ENCODE assay signal across 12 mouse cellular contexts in genomic region chr11:94570612-94571011, GRCm38 (mm10). TPM values are rescaled to one million over a fixed set of nuclear protein-coding genes. Genes with fewer than 3 reads are reported as not detected.
A peak's percentile ranks its signal among the peaks of the same experiment; 100 is the strongest.
DNase-seq lines count a peak whose midpoint lies in the region; ATAC-seq lines count a peak whose summit lies in the region.
"Had no signal": no experiment of that assay in that cellular context is flagged by ENCODE, and none has a peak within 500 bp of the region (broad histone marks: within the 10 kb centered on the region; RNA-seq: fewer than 3 reads in every experiment).

No protein-coding gene starts in this region.

- no peak overlapping the region for H3K4me3 ChIP-seq in embryonic facial prominence, embryonic 13.5 days
- no peak overlapping the region for H3K4me3 ChIP-seq in kidney, embryonic 14.5 days (ENCODE audit: low read length)
- no peak overlapping the region for H3K4me3 ChIP-seq in midbrain, embryonic 11.5 days (ENCODE audit: low read depth, low read length)
- H3K4me3 ChIP-seq: embryonic facial prominence, embryonic 15.5 days; midbrain, embryonic 13.5 days had no signal

- H3K4me2 ChIP-seq in embryonic facial prominence, embryonic 13.5 days, result no peak overlapping the region
- H3K4me2 ChIP-seq in kidney, embryonic 14.5 days (replicated peaks; ENCODE audit: low read depth, low read length), result no peak overlapping the region
- no peak overlapping the region for H3K4me2 ChIP-seq in midbrain, embryonic 11.5 days
- H3K4me2 ChIP-seq: embryonic facial prominence, embryonic 15.5 days; midbrain, embryonic 13.5 days had no signal

- H3K9ac ChIP-seq in embryonic facial prominence, embryonic 13.5 days, result peak overlapping the region; percentile 21; the same call in 1 of the 2 replicates
- no peak overlapping the region for H3K9ac ChIP-seq in kidney, embryonic 14.5 days (ENCODE audit: low read depth, low read length)
- H3K9ac ChIP-seq in midbrain, embryonic 11.5 days (ENCODE audit: low read length), result no peak overlapping the region
- H3K9ac ChIP-seq: embryonic facial prominence, embryonic 15.5 days; midbrain, embryonic 13.5 days had no signal

- WGBS in embryonic facial prominence, embryonic 13.5 days, result 54% methylated on average over 9 of the region's 9 CpGs
- 47% methylated on average over 9 of the region's 9 CpGs for WGBS in kidney, embryonic 14.5 days
- 71% methylated on average over 9 of the region's 9 CpGs for WGBS in midbrain, embryonic 11.5 days

- H3K36me3 ChIP-seq in embryonic facial prominence, embryonic 13.5 days, result peaks cover 33% of the 10 kb centered on the region
- peaks cover 23% of the 10 kb centered on the region for H3K36me3 ChIP-seq in kidney, embryonic 14.5 days (ENCODE audit: control insufficient read depth, insufficient read depth, low read length)
- no peaks in the 10 kb centered on the region for H3K36me3 ChIP-seq in midbrain, embryonic 11.5 days (ENCODE audit: control insufficient read depth, insufficient read depth, low read length)
- H3K36me3 ChIP-seq: midbrain, embryonic 13.5 days had no signal

- peak overlapping the region; percentile 48; the same call in 1 of the 2 replicates for H3K27ac ChIP-seq in embryonic facial prominence, embryonic 13.5 days
- peak overlapping the region; percentile 59; the same call in 1 of the 2 replicates for H3K27ac ChIP-seq in kidney, embryonic 14.5 days (ENCODE audit: low read depth, low read length)
- H3K27ac ChIP-seq in midbrain, embryonic 11.5 days (ENCODE audit: low read depth, low read length), result no peak overlapping the region
- H3K27ac ChIP-seq: embryonic facial prominence, embryonic 15.5 days; midbrain, embryonic 13.5 days had no signal

- H3K27me3 ChIP-seq in embryonic facial prominence, embryonic 13.5 days, result peaks cover 9% of the 10 kb centered on the region
- no peaks in the 10 kb centered on the region for H3K27me3 ChIP-seq in kidney, embryonic 14.5 days (ENCODE audit: control insufficient read depth, insufficient read depth, low read length)
- peaks cover 6% of the 10 kb centered on the region for H3K27me3 ChIP-seq in midbrain, embryonic 11.5 days (ENCODE audit: control insufficient read depth, insufficient read depth, low read length)

- 0 out of 2 replicates have a peak, but pooled peaks cover 2% of the 10 kb centered on the region for H3K4me1 ChIP-seq in embryonic facial prominence, embryonic 13.5 days
- no peaks in the 10 kb centered on the region for H3K4me1 ChIP-seq in kidney, embryonic 14.5 days (ENCODE audit: control insufficient read depth, insufficient read depth, low read length)
- no peaks in the 10 kb centered on the region for H3K4me1 ChIP-seq in midbrain, embryonic 11.5 days (ENCODE audit: control insufficient read depth, insufficient read depth, low read length)
- H3K4me1 ChIP-seq: embryonic facial prominence, embryonic 15.5 days had no signal

- H3K9me3 ChIP-seq in embryonic facial prominence, embryonic 13.5 days, result no peaks in the 10 kb centered on the region
- no peaks in the 10 kb centered on the region for H3K9me3 ChIP-seq in kidney, embryonic 14.5 days (ENCODE audit: control insufficient read depth, low read length)
- no peaks in the 10 kb centered on the region for H3K9me3 ChIP-seq in midbrain, embryonic 11.5 days (ENCODE audit: control insufficient read depth, low read length)
- H3K9me3 ChIP-seq: embryonic facial prominence, embryonic 15.5 days; midbrain, embryonic 13.5 days had no signal

- DNase-seq in gastrocnemius, postnatal 25 days, result peak; percentile 18
- DNase-seq in gastrocnemius, postnatal 10 days, result no peak
- peak; percentile 58 for DNase-seq in lung, postnatal 14 days
- DNase-seq in frontal cortex, adult 2 months (ENCODE audit: extremely low spot score in 1 of 2, low spot score in 1 of 2), result no peak
- DNase-seq in spleen, postnatal 4 days (ENCODE audit: low spot score in 2 of 2), result no peak
- no peak for DNase-seq in midbrain, embryonic 11.5 days (ENCODE audit: low spot score, missing footprints)
- DNase-seq: B cell, adult 2 months had no signal

- no peak for ATAC-seq in embryonic facial prominence, embryonic 13.5 days (ENCODE audit: insufficient number of reproducible peaks, insufficient read depth, low FRiP score, low TSS enrichment, low read depth)
- ATAC-seq in kidney, embryonic 14.5 days (ENCODE audit: low FRiP score, low TSS enrichment), result no peak
- ATAC-seq in midbrain, embryonic 11.5 days (ENCODE audit: low FRiP score), result no peak
- ATAC-seq: inflammation-experienced regulatory T-cells, adult 6 months; midbrain, embryonic 13.5 days had no signal

RNA-seq across cellular contexts. Expression of gene Chad, which starts 5.8 kb away (rescaled TPM):
- total RNA-seq in gastrocnemius, postnatal 25 days (2021), result 10 to 100 TPM in 1 of 2 experiments, 1 to 10 TPM in 1; 5.4 to 17.5 TPM
- 10 to 100 TPM; 10.3 to 14.3 TPM for total RNA-seq in gastrocnemius, postnatal 10 days (2021)
- polyA plus RNA-seq in embryonic facial prominence, embryonic 13.5 days (2015; fragmentation: Nextera tagmentation; extraction: Ambion mirVana), result 7.1 and 8.4 TPM in 2 replicates
- 0.14 TPM in 1 of 2 replicates, not detected in the other for polyA plus RNA-seq in kidney, embryonic 14.5 days (2014; fragmentation: Nextera tagmentation; extraction: Ambion mirVana)
- 0.11 and 0.22 TPM in 2 replicates for polyA plus RNA-seq in frontal cortex, adult 2 months (2012; rRNA removed)
- polyA plus RNA-seq in midbrain, embryonic 11.5 days (2014; fragmentation: Nextera tagmentation; extraction: Ambion mirVana), result 0.20 and 0.30 TPM in 2 replicates

RNA-seq across cellular contexts. Expression of gene Rsad1, which starts 21.6 kb away (rescaled TPM):
- 1 to 10 TPM; 2.6 to 4.1 TPM for total RNA-seq in gastrocnemius, postnatal 25 days (2021)
- total RNA-seq in gastrocnemius, postnatal 10 days (2021), result 1 to 10 TPM; 4.3 to 6.0 TPM
- polyA plus RNA-seq in embryonic facial prominence, embryonic 13.5 days (2015; fragmentation: Nextera tagmentation; extraction: Ambion mirVana), result 4.0 and 4.6 TPM in 2 replicates
- polyA plus RNA-seq in kidney, embryonic 14.5 days (2014; fragmentation: Nextera tagmentation; extraction: Ambion mirVana), result 4.1 and 4.5 TPM in 2 replicates
- polyA plus RNA-seq in frontal cortex, adult 2 months (2012; rRNA removed), result 11.8 and 12.5 TPM in 2 replicates
- 3.7 and 3.9 TPM in 2 replicates for polyA plus RNA-seq in midbrain, embryonic 11.5 days (2014; fragmentation: Nextera tagmentation; extraction: Ambion mirVana)

RNA-seq across cellular contexts. Expression of gene Acsf2, which starts 31.1 kb away (rescaled TPM):
- 1 to 10 TPM; 1.6 to 3.3 TPM for total RNA-seq in gastrocnemius, postnatal 25 days (2021)
- 10 to 100 TPM in 1 of 2 experiments, 1 to 10 TPM in 1; 8.1 to 10.0 TPM for total RNA-seq in gastrocnemius, postnatal 10 days (2021)
- 7.1 and 8.3 TPM in 2 replicates for polyA plus RNA-seq in embryonic facial prominence, embryonic 13.5 days (2015; fragmentation: Nextera tagmentation; extraction: Ambion mirVana)
- polyA plus RNA-seq in kidney, embryonic 14.5 days (2014; fragmentation: Nextera tagmentation; extraction: Ambion mirVana), result 9.1 and 11.5 TPM in 2 replicates
- 16.1 and 17.0 TPM in 2 replicates for polyA plus RNA-seq in frontal cortex, adult 2 months (2012; rRNA removed)
- 4.9 TPM in 2 replicates for polyA plus RNA-seq in midbrain, embryonic 11.5 days (2014; fragmentation: Nextera tagmentation; extraction: Ambion mirVana)

RNA-seq across cellular contexts. Expression of gene Mycbpap, which starts 49.1 kb away (rescaled TPM):
- not detected for total RNA-seq in gastrocnemius, postnatal 25 days (2021)
- total RNA-seq in gastrocnemius, postnatal 10 days (2021), result not detected
- 1.4 and 3.6 TPM in 2 replicates for polyA plus RNA-seq in embryonic facial prominence, embryonic 13.5 days (2015; fragmentation: Nextera tagmentation; extraction: Ambion mirVana)
- polyA plus RNA-seq in kidney, embryonic 14.5 days (2014; fragmentation: Nextera tagmentation; extraction: Ambion mirVana), result 1.6 and 2.6 TPM in 2 replicates
- polyA plus RNA-seq in frontal cortex, adult 2 months (2012; rRNA removed), result 1.9 and 2.0 TPM in 2 replicates
- polyA plus RNA-seq in midbrain, embryonic 11.5 days (2014; fragmentation: Nextera tagmentation; extraction: Ambion mirVana), result 3.7 and 4.1 TPM in 2 replicates
- polyA plus RNA-seq: inflammation-experienced regulatory T-cells, adult 6 months had no signal

RNA-seq across cellular contexts. Expression of gene Lrrc59, which starts 59.0 kb away (rescaled TPM):
- 10 to 100 TPM; 32.5 to 34.9 TPM for total RNA-seq in gastrocnemius, postnatal 25 days (2021)
- 10 to 100 TPM; 40.4 to 51.2 TPM for total RNA-seq in gastrocnemius, postnatal 10 days (2021)
- polyA plus RNA-seq in embryonic facial prominence, embryonic 13.5 days (2015; fragmentation: Nextera tagmentation; extraction: Ambion mirVana), result 205 and 211 TPM in 2 replicates
- polyA plus RNA-seq in kidney, embryonic 14.5 days (2014; fragmentation: Nextera tagmentation; extraction: Ambion mirVana), result 118 and 197 TPM in 2 replicates
- 67.1 and 76.3 TPM in 2 replicates for polyA plus RNA-seq in frontal cortex, adult 2 months (2012; rRNA removed)
- polyA plus RNA-seq in midbrain, embryonic 11.5 days (2014; fragmentation: Nextera tagmentation; extraction: Ambion mirVana), result 183 and 199 TPM in 2 replicates

Comparison
In these comparisons a context has a peak if more than half of its experiments do, and no peak if none do; other contexts are left out.
1. DNase-seq: peak in gastrocnemius, postnatal 25 days (single experiment) and lung, postnatal 14 days (single experiment); none in gastrocnemius, postnatal 10 days (single experiment), frontal cortex, adult 2 months (0 of 2), spleen, postnatal 4 days (0 of 2) and midbrain, embryonic 11.5 days (single experiment).